Mouse (Mus musculus) ES-E14 (cell line): ENCODE results near the gene Mybpc3. TPM values are rescaled to one million over a fixed set of nuclear protein-coding genes. Genes with fewer than 3 reads are reported as not detected.

Experiments
- DNase-seq: peaks from one replicate; pipeline ENCODE4 v3.0.0-alpha.2; 2013; ENCODE audit warnings: low read depth, low spot score
- H3K27ac ChIP-seq: 2 replicates; pipeline ENCODE4 v1.5.1; 2012; ENCODE audit warnings: low read depth, mild to moderate bottlenecking, low read length, moderate library complexity, mixed read lengths; ENCODE audit not compliant: poor library complexity, insufficient read depth, severe bottlenecking
- H3K36me3 ChIP-seq: 2 replicates; pipeline ENCODE4 v1.6.1; 2012; ENCODE audit warnings: mild to moderate bottlenecking, low read length, moderate library complexity, mixed read lengths; ENCODE audit not compliant: control insufficient read depth, poor library complexity, insufficient read depth, severe bottlenecking
- H3K4me1 ChIP-seq, 2 experiments: fragments of 150-350 bp in 1 of 2; sonication (generic) in 1 of 2; 2 replicates each; pipeline ENCODE4 v1.6.1; 2012; ENCODE audit warnings: low read length in 2 of 2, mild to moderate bottlenecking in 1 of 2, mixed read lengths in 1 of 2; ENCODE audit not compliant: control insufficient read depth in 2 of 2, insufficient read depth in 2 of 2, poor library complexity in 1 of 2
- H3K4me3 ChIP-seq, 2 experiments: fragments of 150-350 bp in 1 of 2; sonication (generic) in 1 of 2; 2 replicates each; pipeline ENCODE4 v1.5.1; 2012; ENCODE audit warnings: low read length in 2 of 2, low read depth in 1 of 2, mild to moderate bottlenecking in 1 of 2, mixed read lengths in 1 of 2; ENCODE audit not compliant: insufficient read depth in 1 of 2, poor library complexity in 1 of 2, severe bottlenecking in 1 of 2
- H3K9ac ChIP-seq: 2 replicates; pipeline ENCODE4 v1.6.1; 2012; ENCODE audit warnings: low read depth, mild to moderate bottlenecking, low read length, mixed read lengths; ENCODE audit not compliant: poor library complexity, insufficient read depth, severe bottlenecking
- H3K9me3 ChIP-seq: fragments of 150-350 bp; sonication (generic); 2 replicates; pipeline ENCODE4 v1.6.1; 2012; ENCODE audit warnings: low read depth, mild to moderate bottlenecking, low read length; ENCODE audit not compliant: control insufficient read depth, insufficient read depth
- CHD2 ChIP-seq: IDR thresholded peaks from 2 replicates; pipeline ENCODE4 v1.6.1; 2014; ENCODE audit warnings: mild to moderate bottlenecking, low read depth, low read length, inconsistent platforms
- HCFC1 ChIP-seq: IDR thresholded peaks from 2 replicates; pipeline ENCODE4 v1.6.1; 2012; ENCODE audit warnings: low read length, inconsistent platforms, borderline replicate concordance; ENCODE audit not compliant: insufficient read depth
- MAFK ChIP-seq: IDR thresholded peaks from 2 replicates; pipeline ENCODE4 v1.6.1; 2014; ENCODE audit warnings: mild to moderate bottlenecking, low read depth, low read length, inconsistent platforms; ENCODE audit not compliant: insufficient read depth
- ZC3H11A ChIP-seq: IDR thresholded peaks from 2 replicates; pipeline ENCODE4 v1.6.1; 2012; ENCODE audit warnings: low read depth, mild to moderate bottlenecking, inconsistent platforms, low read length, borderline replicate concordance
- ZNF384 ChIP-seq: IDR thresholded peaks from 2 replicates; pipeline ENCODE4 v1.6.1; 2012; ENCODE audit warnings: low read depth, low read length, inconsistent platforms
- in situ Hi-C, 2 experiments: fragments of 600-800 bp; cut with MboI; formaldehyde crosslinking; loops; one replicate each; pipeline ENCODE4 v1.15.1; 2025; ENCODE audit warnings: low sequenced_read_pairs in 2 of 2, inconsistent platforms in 1 of 2; ENCODE audit not compliant: unreplicated experiment in 2 of 2
- total RNA-seq: library from RNA; depleted of rRNA; stranded (reverse); fragments of 300-350 nt; gene quantifications from 2 replicates; pipeline ENCODE4 v1.2.3, GENCODE M21; 2012

The Mybpc3 gene
- total RNA-seq, 1 experiment: 0.62 TPM

DNA sequence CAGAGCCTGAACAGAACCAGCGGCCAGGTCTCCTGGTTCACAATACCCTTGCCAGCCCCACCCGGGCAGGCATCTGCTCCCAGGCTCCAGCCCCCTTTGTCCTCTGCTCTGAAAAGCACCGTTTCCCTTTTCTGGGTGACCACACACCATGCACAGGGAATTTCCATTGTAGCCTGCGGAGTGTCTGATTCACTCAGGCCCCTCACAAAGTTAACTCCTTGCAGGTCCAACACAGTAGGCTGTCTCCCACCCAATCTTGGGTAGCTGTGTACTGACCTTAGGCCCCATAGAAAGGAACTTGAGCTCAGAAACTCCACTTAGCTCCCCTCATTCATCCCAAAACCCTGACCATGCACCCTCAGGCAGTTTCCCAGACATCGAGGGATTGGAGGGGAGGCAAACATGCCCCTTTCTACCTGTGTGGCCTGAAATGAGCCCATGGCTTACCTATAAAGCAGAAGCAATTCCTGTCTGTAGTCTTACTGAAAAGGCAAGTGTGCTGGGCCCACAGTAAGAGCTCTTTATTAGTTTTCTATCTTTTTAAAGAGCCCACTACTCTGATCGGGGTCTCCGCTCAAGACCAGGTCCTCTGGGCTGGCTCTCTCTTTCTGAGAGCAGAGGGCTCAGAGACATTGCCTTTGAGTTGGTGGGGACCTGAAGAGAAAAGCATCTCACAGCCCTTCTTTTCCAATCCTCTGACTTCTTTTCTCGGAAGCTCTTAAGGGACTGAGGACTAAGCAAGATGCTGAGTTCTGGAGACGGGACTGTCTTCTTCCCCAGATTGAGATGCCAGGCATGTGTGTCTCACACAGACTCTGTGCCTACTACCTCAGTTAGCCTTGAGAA lies 31.3 kb upstream of the Mybpc3 start:
- Histone ChIP-seq H3K4me3 (no peak overlapping the region), H3K27ac (no peak overlapping the region), H3K9ac (no peak overlapping the region), H3K4me1 (no peaks in the 10 kb centered on the region), H3K9me3 (no peaks in the 10 kb centered on the region), H3K36me3 (no peaks in the 10 kb centered on the region)
- DNase-seq: no peak
- TF ChIP-seq MAFK (no peak), ZNF384 (no peak), ZC3H11A (no peak), HCFC1 (no peak), CHD2 (no peak)
- in situ Hi-C loops: no loop called here

DNA sequence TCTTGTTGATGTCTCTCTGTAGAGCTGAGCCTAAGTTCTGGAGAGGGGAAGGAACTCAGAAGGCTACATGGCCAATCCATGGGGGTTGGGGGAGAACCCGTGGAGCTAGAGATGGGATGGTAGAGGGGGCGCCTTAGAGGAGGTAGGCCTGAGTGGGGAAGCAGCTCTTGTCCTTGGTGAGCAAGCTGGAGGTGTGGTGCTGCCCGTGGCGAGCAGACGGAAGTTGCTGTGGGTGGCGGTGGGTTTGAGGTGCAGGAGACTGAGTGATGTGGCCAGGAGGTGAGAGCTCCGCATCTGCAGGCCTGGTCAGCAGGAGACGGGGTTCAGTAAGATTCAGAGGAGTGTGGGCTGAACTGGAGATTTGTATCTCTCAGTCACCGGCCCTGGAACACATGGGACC lies 30.5 kb upstream of the Mybpc3 start:
- TF ChIP-seq HCFC1 (no peak), MAFK (no peak), CHD2 (no peak), ZNF384 (no peak), ZC3H11A (no peak)
- no peak overlapping the region for H3K27ac ChIP-seq
- H3K36me3 ChIP-seq: no peaks in the 10 kb centered on the region
- in situ Hi-C loops: no loop called here
- H3K9me3 ChIP-seq: no peaks in the 10 kb centered on the region
- no peak for DNase-seq
- H3K9ac ChIP-seq: no peak overlapping the region
- no peak overlapping the region for H3K4me3 ChIP-seq
- no peaks in the 10 kb centered on the region for H3K4me1 ChIP-seq

DNA sequence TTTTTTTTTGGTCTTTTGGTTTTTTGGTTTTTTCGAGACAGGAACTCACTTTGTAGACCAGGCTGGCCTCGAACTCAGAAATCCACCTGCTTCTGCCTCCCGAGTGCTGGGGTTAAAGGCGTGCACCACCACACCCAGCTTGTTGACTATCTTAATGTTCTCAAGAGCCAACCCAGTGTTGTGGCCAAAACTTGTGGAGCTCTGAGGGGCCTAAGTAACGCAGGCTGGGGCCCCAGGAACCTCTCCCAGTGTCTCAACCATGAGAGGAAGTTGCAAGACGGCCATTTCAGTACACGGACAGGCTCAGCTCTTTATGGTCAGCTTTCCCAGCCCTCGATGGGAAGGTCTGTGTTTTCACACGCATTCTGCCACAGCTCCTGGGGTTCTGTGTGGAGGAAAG lies 29.0 kb upstream of the Mybpc3 start:
- no peak for DNase-seq
- Histone ChIP-seq H3K9me3 (no peaks in the 10 kb centered on the region), H3K4me1 (no peaks in the 10 kb centered on the region), H3K9ac (no peak overlapping the region), H3K36me3 (no peaks in the 10 kb centered on the region), H3K27ac (no peak overlapping the region), H3K4me3 (no peak overlapping the region)
- TF ChIP-seq CHD2 (no peak), MAFK (no peak), ZC3H11A (no peak), HCFC1 (no peak), ZNF384 (no peak; the same call in 1 of the 2 replicates)
- in situ Hi-C loops: no loop called here

DNA sequence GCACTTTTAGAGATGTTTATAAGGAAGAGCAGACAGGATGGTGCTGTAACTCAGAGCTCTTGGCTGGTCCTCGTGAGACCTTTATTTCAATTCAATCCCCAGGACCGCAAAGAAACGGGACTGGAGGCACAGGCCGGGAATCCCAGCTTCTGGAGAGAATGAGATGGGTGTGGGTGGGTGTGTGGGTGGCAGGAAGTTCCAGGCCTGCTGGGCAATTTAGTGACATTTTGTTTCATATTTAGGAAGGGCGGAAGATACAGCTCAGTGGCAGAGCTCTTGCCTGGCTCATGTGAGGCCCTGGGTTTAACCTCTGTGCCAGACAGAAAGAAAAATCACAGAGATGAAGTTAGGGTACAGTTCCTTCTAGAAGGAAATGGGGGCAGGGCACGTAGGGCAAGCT lies 27.7 kb upstream of the Mybpc3 start:
- no peaks in the 10 kb centered on the region for H3K9me3 ChIP-seq
- no peak for DNase-seq
- no peak for TF ChIP-seq CHD2
- TF ChIP-seq MAFK: no peak
- TF ChIP-seq ZC3H11A: no peak
- no peaks in the 10 kb centered on the region for H3K36me3 ChIP-seq
- no peaks in the 10 kb centered on the region for H3K4me1 ChIP-seq
- no peak overlapping the region for H3K4me3 ChIP-seq
- H3K27ac ChIP-seq: no peak overlapping the region
- H3K9ac ChIP-seq: no peak overlapping the region
- in situ Hi-C loops: no loop called here

DNA sequence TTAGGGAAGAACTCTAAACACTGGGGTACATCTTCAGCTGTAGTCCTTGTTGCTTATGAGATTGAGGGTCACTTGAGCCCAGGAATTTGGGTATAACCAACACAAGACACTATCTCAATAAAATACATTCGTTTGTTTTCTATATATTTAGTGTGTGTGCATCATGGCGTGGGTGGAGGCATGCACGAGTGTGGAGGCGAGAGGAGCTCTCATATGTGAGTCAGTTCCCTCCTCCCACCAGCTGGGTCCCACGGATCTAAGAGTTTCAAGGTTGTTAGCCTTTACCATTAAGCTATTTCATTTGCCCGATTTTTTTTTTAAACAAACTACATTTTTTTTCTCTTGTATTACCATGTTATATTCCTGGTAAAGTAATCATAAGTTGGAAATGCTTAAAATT lies 27.1 kb upstream of the Mybpc3 start:
- Histone ChIP-seq H3K9me3 (no peaks in the 10 kb centered on the region), H3K9ac (no peak overlapping the region), H3K27ac (no peak overlapping the region), H3K36me3 (no peaks in the 10 kb centered on the region), H3K4me3 (no peak overlapping the region), H3K4me1 (no peaks in the 10 kb centered on the region)
- no peak for TF ChIP-seq CHD2
- no peak for DNase-seq
- in situ Hi-C loops: no loop called here
